Mouse (Mus musculus) heart, embryonic 16.5 days (tissue): ENCODE data around the gene Slc34a2. TPM values are rescaled to one million over a fixed set of nuclear protein-coding genes. Genes with fewer than 3 reads are reported as not detected.

ENCODE experiments used
- ATAC-seq: fragments of 200-750 bp; cut with Nextera tagmentation; replicated peaks from 2 replicates; pipeline ENCODE4 v1.8.0; 2017; ENCODE audit warnings: moderate number of reproducible peaks; ENCODE audit not compliant: insufficient read depth, low FRiP score; ENCODE audit errors: extremely low read depth
- H3K27ac ChIP-seq: fragments of 300-500 bp; sonication (generic); 2 replicates; pipeline ENCODE4 v1.5.1; 2014; ENCODE audit warnings: mild to moderate bottlenecking, low read length, control low read depth, moderate library complexity
- H3K27me3 ChIP-seq: fragments of 300-500 bp; sonication (generic); 2 replicates; pipeline ENCODE4 v1.6.1; 2014; ENCODE audit warnings: low read length, mixed read lengths; ENCODE audit not compliant: control insufficient read depth, insufficient read depth
- H3K36me3 ChIP-seq: fragments of 300-500 bp; sonication (generic); 2 replicates; pipeline ENCODE4 v1.6.1; 2014; ENCODE audit not compliant: control insufficient read depth, insufficient read depth
- H3K4me1 ChIP-seq: fragments of 300-500 bp; sonication (generic); 2 replicates; pipeline ENCODE4 v1.6.1; 2014; ENCODE audit warnings: low read length, mixed read lengths; ENCODE audit not compliant: control insufficient read depth, insufficient read depth
- H3K4me2 ChIP-seq: fragments of 300-500 bp; sonication (generic); 2 replicates; pipeline ENCODE4 v1.6.1; 2014; ENCODE audit warnings: low read depth, mild to moderate bottlenecking, control low read depth, low read length
- H3K4me3 ChIP-seq: fragments of 300-500 bp; sonication (generic); 2 replicates; pipeline ENCODE4 v1.5.1; 2014; ENCODE audit warnings: mild to moderate bottlenecking, control low read depth, low read length
- H3K9ac ChIP-seq: fragments of 300-500 bp; sonication (generic); 2 replicates; pipeline ENCODE4 v1.6.1; 2014; ENCODE audit warnings: low read length, control low read depth
- H3K9me3 ChIP-seq: fragments of 300-500 bp; sonication (generic); replicated peaks from 2 replicates; pipeline ENCODE4 v1.6.1; 2016; ENCODE audit warnings: low read length; ENCODE audit not compliant: control insufficient read depth
- WGBS: fragments of 180-500 bp; shearing (Covaris S2); extraction: QIAGEN DNeasy Blood & Tissue Kit; methylation state at CpG from one replicate; pipeline ENCODE4 v1.1.7; 2014; 5-methylcytosine and 5-hydroxymethylcytosine counted together
- polyA plus RNA-seq: library from polyadenylated mRNA; unstranded; fragments of >200 nt; fragmentation: Nextera tagmentation; extraction: Ambion mirVana; gene quantifications from 2 replicates; pipeline ENCODE4 v1.2.1, GENCODE M21; 2015

The Slc34a2 gene
- polyA plus RNA-seq, 1 experiment from 2014 or later, result 0.89 TPM

- no peaks in the 10 kb centered on the region for H3K36me3 ChIP-seq
- ATAC-seq, result no peak
- H3K4me2 ChIP-seq, result no peak overlapping the region
- H3K27me3 ChIP-seq, result no peaks in the 10 kb centered on the region
- no peak overlapping the region for H3K4me3 ChIP-seq
- 70% methylated on average over 5 of the region's 5 CpGs for WGBS
- no peak overlapping the region for H3K9ac ChIP-seq
- H3K27ac ChIP-seq, result no peak overlapping the region
- H3K9me3 ChIP-seq, result no peaks in the 10 kb centered on the region; the same call in 1 of the 2 replicates
- no peaks in the 10 kb centered on the region for H3K4me1 ChIP-seq
Observed at GRCm38 (mm10) chr5:53016606-53017005, 21.3 kb upstream of the Slc34a2 start.

DNA sequence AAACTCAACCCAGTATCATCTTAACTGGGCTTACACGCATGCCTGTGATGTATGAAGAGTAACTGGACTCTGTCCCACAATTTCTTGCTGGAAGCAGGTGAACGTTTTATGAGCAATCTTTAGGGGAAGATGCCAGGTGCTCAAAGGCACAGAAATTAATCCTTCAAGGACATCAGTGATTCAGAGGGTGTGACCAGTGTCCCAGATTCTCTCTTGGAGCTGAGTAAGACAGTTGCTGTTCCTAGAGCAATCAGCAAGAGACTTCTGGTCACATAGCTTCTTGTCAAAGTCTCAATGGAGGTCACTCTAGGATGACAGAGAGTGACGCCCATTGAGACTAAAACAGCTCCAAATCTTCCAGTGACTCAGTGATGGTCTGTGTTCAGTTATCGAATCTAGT lies 19.6 kb upstream of the Slc34a2 start:
- ATAC-seq, result no peak
- H3K9ac ChIP-seq, result no peak overlapping the region
- no peaks in the 10 kb centered on the region for H3K36me3 ChIP-seq
- WGBS, result 72% methylated on average over 4 of the region's 4 CpGs
- H3K27me3 ChIP-seq, result no peaks in the 10 kb centered on the region
- H3K9me3 ChIP-seq, result no peaks in the 10 kb centered on the region; the same call in 1 of the 2 replicates
- no peak overlapping the region for H3K4me3 ChIP-seq
- H3K4me1 ChIP-seq, result no peaks in the 10 kb centered on the region
- no peak overlapping the region for H3K4me2 ChIP-seq
- H3K27ac ChIP-seq, result no peak overlapping the region

GRCm38 (mm10) chr5:53023432-53023831 lies 14.4 kb upstream of the Slc34a2 start:
- Histone ChIP-seq H3K27me3 (no peaks in the 10 kb centered on the region), H3K9me3 (no peaks in the 10 kb centered on the region; the same call in none of the 2 replicates), H3K9ac (no peak overlapping the region), H3K4me1 (no peaks in the 10 kb centered on the region), H3K36me3 (no peaks in the 10 kb centered on the region), H3K4me2 (no peak overlapping the region), H3K27ac (no peak overlapping the region), H3K4me3 (no peak overlapping the region)
- 88% methylated on average over 2 of the region's 2 CpGs for WGBS
- ATAC-seq, result no peak

DNA sequence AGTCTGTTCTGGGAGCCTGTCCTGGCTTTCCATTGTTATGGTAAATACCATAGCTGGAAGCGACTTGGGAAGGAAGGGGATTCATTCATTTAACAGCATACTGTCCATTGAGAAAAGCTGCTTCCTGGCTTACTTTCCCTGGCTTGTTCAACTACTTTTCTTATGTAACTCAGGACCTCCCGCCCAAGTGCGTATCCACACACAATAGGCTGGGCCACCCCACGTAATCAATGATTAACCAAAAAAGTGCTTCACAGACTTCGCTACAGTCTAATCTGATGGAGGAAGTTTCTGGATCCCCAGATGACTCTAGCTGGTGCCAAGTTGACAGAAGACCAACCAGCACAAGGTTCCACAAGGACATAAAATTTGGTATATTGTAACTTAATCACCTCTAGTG lies 14.0 kb upstream of the Slc34a2 start:
- WGBS, result 82% methylated on average over 5 of the region's 5 CpGs
- Histone ChIP-seq H3K9me3 (no peaks in the 10 kb centered on the region; the same call in none of the 2 replicates), H3K9ac (no peak overlapping the region), H3K36me3 (no peaks in the 10 kb centered on the region), H3K4me3 (no peak overlapping the region), H3K27ac (no peak overlapping the region), H3K4me2 (no peak overlapping the region), H3K4me1 (no peaks in the 10 kb centered on the region), H3K27me3 (no peaks in the 10 kb centered on the region)
- no peak for ATAC-seq

GRCm38 (mm10) chr5:53025276-53025973 lies 12.5 kb upstream of the Slc34a2 start:
- Histone ChIP-seq H3K36me3 (no peaks in the 10 kb centered on the region), H3K27ac (no peak overlapping the region), H3K4me1 (no peaks in the 10 kb centered on the region), H3K4me3 (no peak overlapping the region), H3K27me3 (no peaks in the 10 kb centered on the region), H3K9me3 (no peaks in the 10 kb centered on the region; the same call in none of the 2 replicates), H3K9ac (no peak overlapping the region), H3K4me2 (no peak overlapping the region)
- 69% methylated on average over 8 of the region's 8 CpGs for WGBS
- ATAC-seq, result no peak

DNA sequence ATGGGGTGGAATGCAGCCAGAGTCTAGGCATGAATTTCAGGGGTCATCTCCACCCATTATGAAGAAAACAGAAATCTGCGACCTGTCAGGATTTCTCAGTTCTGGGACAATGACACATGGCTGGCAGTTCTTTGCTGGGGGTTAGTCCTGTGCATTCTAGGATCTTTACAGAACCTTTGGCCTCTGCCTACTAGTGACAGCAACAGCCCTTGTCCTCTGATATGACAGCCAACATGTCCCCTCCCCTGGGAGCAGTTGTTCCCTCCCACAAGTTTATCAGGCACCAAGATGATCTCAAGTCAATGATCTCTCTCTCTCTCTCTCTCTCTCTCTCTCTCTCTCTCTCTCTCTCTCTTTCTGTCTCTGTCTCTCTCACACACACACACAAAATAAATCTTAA lies 6.5 kb upstream of the Slc34a2 start:
- 80% methylated on average over 1 of the region's 1 CpGs for WGBS
- Histone ChIP-seq H3K36me3 (no peaks in the 10 kb centered on the region), H3K27ac (no peak overlapping the region), H3K9ac (no peak overlapping the region), H3K27me3 (no peaks in the 10 kb centered on the region), H3K9me3 (no peaks in the 10 kb centered on the region), H3K4me2 (no peak overlapping the region), H3K4me3 (no peak overlapping the region), H3K4me1 (no peaks in the 10 kb centered on the region)
- no peak for ATAC-seq

GRCm38 (mm10) chr5:53042034-53042748 lies 4.3 kb downstream of the Slc34a2 start:
- H3K36me3 ChIP-seq, result no peaks in the 10 kb centered on the region
- H3K4me1 ChIP-seq, result no peaks in the 10 kb centered on the region
- H3K9me3 ChIP-seq, result no peaks in the 10 kb centered on the region
- H3K9ac ChIP-seq, result no peak overlapping the region
- no peak for ATAC-seq
- H3K4me3 ChIP-seq, result no peak overlapping the region
- no peak overlapping the region for H3K4me2 ChIP-seq
- 30% methylated on average over 5 of the region's 5 CpGs for whole genome bisulfite sequencing
- H3K27me3 ChIP-seq, result no peaks in the 10 kb centered on the region
- no peak overlapping the region for H3K27ac ChIP-seq

- no peaks in the 10 kb centered on the region for H3K4me1 ChIP-seq
- no peak overlapping the region for H3K27ac ChIP-seq
- H3K4me3 ChIP-seq, result no peak overlapping the region
- no peak overlapping the region for H3K4me2 ChIP-seq
- no peaks in the 10 kb centered on the region for H3K36me3 ChIP-seq
- H3K9ac ChIP-seq, result no peak overlapping the region
- H3K27me3 ChIP-seq, result no peaks in the 10 kb centered on the region
- 79% methylated on average over 8 of the region's 8 CpGs for WGBS
- no peaks in the 10 kb centered on the region for H3K9me3 ChIP-seq
- no peak for ATAC-seq
Observed at GRCm38 (mm10) chr5:53042771-53043371, 5.0 kb downstream of the Slc34a2 start.

DNA sequence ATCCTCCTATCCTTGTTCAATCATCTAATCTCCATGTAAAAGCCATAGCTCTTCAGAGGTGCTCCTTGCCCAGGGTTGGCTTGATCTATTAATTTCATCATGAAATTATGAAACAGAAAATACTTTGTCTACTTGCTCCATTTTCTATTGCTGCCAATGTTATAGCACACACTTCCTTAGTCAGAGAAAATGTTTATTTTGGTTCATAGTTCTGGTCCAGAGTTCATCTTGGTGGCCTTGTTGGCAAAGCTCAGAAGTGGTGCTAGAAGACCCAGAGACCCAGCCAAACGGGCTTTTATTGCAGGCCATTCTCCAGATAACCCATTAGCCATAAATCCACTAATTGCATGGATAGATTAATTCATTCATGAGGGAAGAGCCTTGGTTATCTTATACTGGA lies 5.8 kb downstream of the Slc34a2 start:
- whole genome bisulfite sequencing, result 46% methylated on average over 1 of the region's 1 CpGs
- no peak for ATAC-seq
- Histone ChIP-seq H3K9ac (no peak overlapping the region), H3K4me1 (no peaks in the 10 kb centered on the region), H3K36me3 (no peaks in the 10 kb centered on the region), H3K27ac (no peak overlapping the region), H3K4me2 (no peak overlapping the region), H3K27me3 (peaks cover 7% of the 10 kb centered on the region), H3K9me3 (no peaks in the 10 kb centered on the region), H3K4me3 (no peak overlapping the region)
